Mouse (Mus musculus) hindbrain, embryonic 14.5 days (tissue): ENCODE data around the gene Rpl7l1. TPM values are rescaled to one million over a fixed set of nuclear protein-coding genes. Genes with fewer than 3 reads are reported as not detected.

Experiments
- polyA plus RNA-seq: library from polyadenylated mRNA; unstranded; fragments of >200 nt; fragmentation: Nextera tagmentation; extraction: Ambion mirVana; gene quantifications from 2 replicates; pipeline ENCODE4 v1.2.1, GENCODE M21; 2014

The Rpl7l1 gene
- polyA plus RNA-seq, 1 experiment from 2014 or later: 73.8 TPM

Other genes with a start within 250 kb of the Rpl7l1 start
- 14.6 and 14.7 TPM in 2 replicates for gene Cul9, start 236.3 kb downstream of the Rpl7l1 start, polyA plus RNA-seq
- gene Srf, start 226.5 kb downstream of the Rpl7l1 start, polyA plus RNA-seq: 5.2 and 6.5 TPM in 2 replicates
- gene Ptk7, start 153.2 kb downstream of the Rpl7l1 start, polyA plus RNA-seq: 19.2 and 20.6 TPM in 2 replicates
- gene Klc4, start 136.7 kb downstream of the Rpl7l1 start, polyA plus RNA-seq: 26.2 and 30.5 TPM in 2 replicates
- 66.5 and 71.2 TPM in 2 replicates for gene Mrpl2, start 136.4 kb downstream of the Rpl7l1 start, polyA plus RNA-seq
- 29.7 and 30.2 TPM in 2 replicates for gene Cul7, start 132.3 kb downstream of the Rpl7l1 start, polyA plus RNA-seq
- gene Rrp36, start 108.3 kb downstream of the Rpl7l1 start, polyA plus RNA-seq: 41.6 and 44.7 TPM in 2 replicates
- gene Mea1, start 103.9 kb downstream of the Rpl7l1 start, polyA plus RNA-seq: 279 and 280 TPM in 2 replicates
- gene Klhdc3, start 101.8 kb downstream of the Rpl7l1 start, polyA plus RNA-seq: 154 and 155 TPM in 2 replicates
- gene Ppp2r5d, start 77.6 kb downstream of the Rpl7l1 start, polyA plus RNA-seq: 78.2 and 92.8 TPM in 2 replicates
- gene Pex6, start 71.2 kb downstream of the Rpl7l1 start, polyA plus RNA-seq: 23.1 and 24.4 TPM in 2 replicates
- 0.88 and 1.1 TPM in 2 replicates for gene Gnmt, start 53.5 kb downstream of the Rpl7l1 start, polyA plus RNA-seq
- 60.0 and 60.4 TPM in 2 replicates for gene Cnpy3, start 30.5 kb downstream of the Rpl7l1 start, polyA plus RNA-seq
- 0.21 and 0.35 TPM in 2 replicates for gene Ptcra, start 19.0 kb downstream of the Rpl7l1 start, polyA plus RNA-seq
- gene 2310039H08Rik, start 10.0 kb downstream of the Rpl7l1 start, polyA plus RNA-seq: 54.1 and 68.5 TPM in 2 replicates
- gene Bicral, start 75.8 kb upstream of the Rpl7l1 start, polyA plus RNA-seq: 9.8 and 11.7 TPM in 2 replicates
- 54.7 and 61.6 TPM in 2 replicates for gene Tbcc, start 108.0 kb upstream of the Rpl7l1 start, polyA plus RNA-seq
- not detected in 2 replicates for gene Prph2, start 127.8 kb upstream of the Rpl7l1 start, polyA plus RNA-seq
- gene Ubr2, start 227.9 kb upstream of the Rpl7l1 start, polyA plus RNA-seq: 22.5 and 22.9 TPM in 2 replicates